9 mouse cellular contexts compared by ENCODE assay signal in the genomic region with DNA sequence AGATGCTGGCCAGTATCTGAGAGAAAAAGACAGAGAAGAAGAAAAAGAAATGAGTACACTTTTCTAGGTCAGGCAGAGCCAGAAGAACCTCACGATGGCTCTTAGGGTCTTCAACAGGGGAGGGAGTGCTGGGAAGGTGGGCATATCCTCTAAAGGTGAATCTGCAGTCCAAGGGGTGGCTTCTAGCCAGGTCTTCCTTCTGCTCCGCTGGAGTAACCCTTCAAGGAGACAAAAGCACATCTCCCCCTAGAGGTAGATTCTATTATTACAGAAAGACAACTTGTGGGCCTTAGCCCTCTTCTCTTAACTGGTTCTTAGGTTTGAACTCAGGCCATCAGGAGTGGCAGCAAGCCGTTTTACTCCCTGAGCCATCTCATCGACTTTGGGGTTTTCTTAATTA. TPM values are rescaled to one million over a fixed set of nuclear protein-coding genes. Genes with fewer than 3 reads are reported as not detected.
DNase-seq lines count a peak whose midpoint lies in the region; ATAC-seq and TF ChIP-seq lines count a peak whose summit lies in the region.
"Had no signal": no experiment of that assay in that cellular context is flagged by ENCODE, and none has a peak within 500 bp of the region (broad histone marks: within the 10 kb centered on the region; RNA-seq: fewer than 3 reads in every experiment).

No protein-coding gene starts in this region.

- no peaks in the 10 kb centered on the region for H3K79me2 ChIP-seq in CH12.LX (replicated peaks; ENCODE audit: control insufficient read depth, extremely low read depth, insufficient read depth, poor library complexity, severe bottlenecking)

- no peak overlapping the region for H3K27ac ChIP-seq in heart, embryonic 10.5 days
- no peak overlapping the region for H3K27ac ChIP-seq in CH12.LX (ENCODE audit: insufficient read depth, low read depth)
- H3K27ac ChIP-seq in forebrain, embryonic 15.5 days (replicated peaks) = no peak overlapping the region
- H3K27ac ChIP-seq: stomach, embryonic 15.5 days had no signal

- H3K9me3 ChIP-seq in heart, embryonic 10.5 days = no peaks in the 10 kb centered on the region
- H3K9me3 ChIP-seq in CH12.LX (replicated peaks; ENCODE audit: low read length) = no peaks in the 10 kb centered on the region
- no peaks in the 10 kb centered on the region for H3K9me3 ChIP-seq in forebrain, embryonic 15.5 days
- H3K9me3 ChIP-seq: stomach, embryonic 15.5 days had no signal

- dilution Hi-C loops in CH12.LX (cut with MboI; ENCODE audit: extremely low pct_ligation_motif_present, extremely low pct_unique_long_range_greater_than_20kb, low sequenced_read_pairs) = no loop called here

- TF ChIP-seq RAD21 in CH12.LX (IDR thresholded peaks at IDR 0.05; ENCODE audit: low read depth, low read length) = peak; percentile 38

- 0 out of 2 replicates have a peak, but pooled peaks cover 5% of the 10 kb centered on the region for H3K4me1 ChIP-seq in heart, embryonic 10.5 days
- H3K4me1 ChIP-seq in CH12.LX (ENCODE audit: control insufficient read depth in 1 of 2, insufficient read depth in 2 of 2) = peaks cover 4 to 13% of the 10 kb centered on the region in 2 experiments; a peak in 3 of 4 replicates
- H3K4me1 ChIP-seq in forebrain, embryonic 15.5 days = 0 out of 2 replicates have a peak, but pooled peaks cover under 1% of the 10 kb centered on the region
- H3K4me1 ChIP-seq: stomach, embryonic 15.5 days had no signal

- H3K9ac ChIP-seq in CH12.LX (ENCODE audit: insufficient read depth, low read depth) = peak overlapping the region; percentile 27; the same call in 1 of the 2 replicates
- no peak overlapping the region for H3K9ac ChIP-seq in forebrain, embryonic 15.5 days (replicated peaks)
- H3K9ac ChIP-seq: stomach, embryonic 15.5 days had no signal

- intact Hi-C loops in heart, postnatal 36 days (cut with DNase I) = no loop called here

- 9% methylated on average over 4 of the region's 4 CpGs for WGBS in heart, embryonic 10.5 days
- 14% methylated on average over 4 of the region's 4 CpGs for WGBS in forebrain, embryonic 15.5 days

- H3K36me3 ChIP-seq in heart, embryonic 10.5 days = no peaks in the 10 kb centered on the region
- no peaks in the 10 kb centered on the region for H3K36me3 ChIP-seq in CH12.LX (replicated peaks in 1 of 2; ENCODE audit: control insufficient read depth in 1 of 2, insufficient read depth in 1 of 2, low read length in 1 of 2)
- H3K36me3 ChIP-seq in forebrain, embryonic 15.5 days = no peaks in the 10 kb centered on the region
- H3K36me3 ChIP-seq: stomach, embryonic 15.5 days had no signal

- in situ Hi-C loops in CH12.LX (cut with MboI; ENCODE audit: low pct_ligation_motif_present, low pct_unique_long_range_greater_than_20kb, low sequenced_read_pairs) = no loop called here

- peak; percentile 50 to 83 for DNase-seq in heart, adult 18-20 months
- no peak for DNase-seq in heart, embryonic 10.5 days (ENCODE audit: low spot score)
- peak; percentile 80 for DNase-seq in CH12.LX (ENCODE audit: extremely low read depth)
- peak; percentile 71 to 73 for DNase-seq in cerebellum, adult 18-20 months
- peak; percentile 43 to 46 for DNase-seq in heart, postnatal 36 days
- DNase-seq in lung, postnatal 14 days = peak; percentile 55
- no peak for DNase-seq in urinary bladder, postnatal 36 days (ENCODE audit: low spot score in 2 of 2)

- H3K4me2 ChIP-seq in CH12.LX (ENCODE audit: insufficient read depth, low read depth, poor library complexity, severe bottlenecking) = peak overlapping the region; percentile 45
- no peak overlapping the region for H3K4me2 ChIP-seq in forebrain, embryonic 15.5 days (replicated peaks)
- H3K4me2 ChIP-seq: stomach, embryonic 15.5 days had no signal

- peak; percentile 73 to 75 for TF ChIP-seq CTCF in CH12.LX (conservative IDR thresholded peaks at IDR 0.05 in 1 of 2, IDR thresholded peaks at IDR 0.05 in 1 of 2; ENCODE audit: low read depth in 2 of 2, low read length in 2 of 2)

- ATAC-seq in forebrain, embryonic 15.5 days (replicated peaks) = no peak

- no peak overlapping the region for H3K4me3 ChIP-seq in heart, embryonic 10.5 days
- H3K4me3 ChIP-seq in CH12.LX (replicated peaks in 1 of 3; ENCODE audit: low read depth in 2 of 3, low read length in 2 of 3, poor library complexity in 1 of 3) = no peak overlapping the region
- H3K4me3 ChIP-seq in forebrain, embryonic 15.5 days = no peak overlapping the region
- H3K4me3 ChIP-seq: stomach, embryonic 15.5 days had no signal

- TF ChIP-seq POLR2A in CH12.LX (IDR thresholded peaks at IDR 0.05; ENCODE audit: low read depth, low read length) = no peak

- no peaks in the 10 kb centered on the region for H3K27me3 ChIP-seq in heart, embryonic 10.5 days (ENCODE audit: insufficient read depth, poor library complexity, severe bottlenecking)
- no peaks in the 10 kb centered on the region for H3K27me3 ChIP-seq in CH12.LX (replicated peaks)
- H3K27me3 ChIP-seq in forebrain, embryonic 15.5 days = no peaks in the 10 kb centered on the region
- H3K27me3 ChIP-seq: stomach, embryonic 15.5 days had no signal

- TF ChIP-seq EP300 in CH12.LX (IDR thresholded peaks at IDR 0.05; ENCODE audit: low read length) = no peak

TF ChIP-seq in CH12.LX, 34 proteins besides CTCF, POLR2A, EP300 and RAD21:
- TF ChIP-seq UBTF (IDR thresholded peaks at IDR 0.05; ENCODE audit: low read depth, low read length) (no peak), ZMIZ1 (IDR thresholded peaks at IDR 0.05; ENCODE audit: low read depth, low read length) (no peak), BHLHE40 (IDR thresholded peaks at IDR 0.05; ENCODE audit: low read depth, low read length) (no peak), TCF12 (IDR thresholded peaks at IDR 0.05; ENCODE audit: low read depth, low read length) (no peak), KAT2A (IDR thresholded peaks at IDR 0.05; ENCODE audit: insufficient replicate concordance, low read length) (no peak), POLR2AphosphoS2 (IDR thresholded peaks at IDR 0.05; ENCODE audit: low read depth, low read length) (no peak)

RNA-seq across cellular contexts. Expression of a gene that starts 6.1 kb away (rescaled TPM):
- total RNA-seq in heart, adult 18-20 months (2021) = 10 to 100 TPM in 1 of 2 experiments, 1 to 10 TPM in 1; 9.0 to 10.9 TPM
- polyA plus RNA-seq in heart, embryonic 10.5 days (2016; fragmentation: Nextera tagmentation; extraction: Ambion mirVana) = 7.1 and 8.5 TPM in 2 replicates
- 0.04 and 0.08 TPM in 2 replicates for total RNA-seq in CH12.LX (2012; rRNA removed)
- 0.04 and 0.23 TPM in 2 replicates for total RNA-seq in CH12.LX (2014; rRNA removed)
- 0.19 TPM in 2 replicates for polyA plus RNA-seq in CH12.LX (2012; ENCODE audit: insufficient read length, low read depth)
- 10 to 100 TPM; 12.9 to 13.5 TPM for total RNA-seq in heart, postnatal 36 days (2021)
- 17.9 and 18.7 TPM in 2 replicates for polyA plus RNA-seq in forebrain, embryonic 15.5 days (2015; fragmentation: Nextera tagmentation; extraction: Ambion mirVana)

RNA-seq across cellular contexts. Expression of a gene that starts 6.6 kb away (rescaled TPM):
- total RNA-seq in heart, adult 18-20 months (2021) = 10 to 100 TPM; 27.7 to 30.7 TPM
- polyA plus RNA-seq in heart, embryonic 10.5 days (2016; fragmentation: Nextera tagmentation; extraction: Ambion mirVana) = 12.0 and 12.7 TPM in 2 replicates
- total RNA-seq in CH12.LX (2012; rRNA removed) = 2.7 and 3.3 TPM in 2 replicates
- total RNA-seq in CH12.LX (2014; rRNA removed) = 1.7 TPM in 2 replicates
- 4.7 and 5.3 TPM in 2 replicates for polyA plus RNA-seq in CH12.LX (2012; ENCODE audit: insufficient read length, low read depth)
- total RNA-seq in heart, postnatal 36 days (2021) = 10 to 100 TPM; 26.1 to 30.0 TPM
- 44.8 and 45.3 TPM in 2 replicates for polyA plus RNA-seq in forebrain, embryonic 15.5 days (2015; fragmentation: Nextera tagmentation; extraction: Ambion mirVana)

RNA-seq across cellular contexts. Expression of a gene that starts 21.1 kb away (rescaled TPM):
- 100 to 1,000 TPM; 107 to 113 TPM for total RNA-seq in heart, adult 18-20 months (2021)
- polyA plus RNA-seq in heart, embryonic 10.5 days (2016; fragmentation: Nextera tagmentation; extraction: Ambion mirVana) = 320 and 370 TPM in 2 replicates
- total RNA-seq in CH12.LX (2012; rRNA removed) = 293 and 320 TPM in 2 replicates
- 296 and 338 TPM in 2 replicates for total RNA-seq in CH12.LX (2014; rRNA removed)
- 330 and 338 TPM in 2 replicates for polyA plus RNA-seq in CH12.LX (2012; ENCODE audit: insufficient read length, low read depth)
- total RNA-seq in heart, postnatal 36 days (2021) = 100 to 1,000 TPM; 108 to 115 TPM
- 259 and 263 TPM in 2 replicates for polyA plus RNA-seq in forebrain, embryonic 15.5 days (2015; fragmentation: Nextera tagmentation; extraction: Ambion mirVana)

RNA-seq across cellular contexts. Expression of a gene that starts 27.0 kb away (rescaled TPM):
- total RNA-seq in heart, adult 18-20 months (2021) = 10 to 100 TPM; 20.5 to 24.4 TPM
- 18.4 and 21.0 TPM in 2 replicates for polyA plus RNA-seq in heart, embryonic 10.5 days (2016; fragmentation: Nextera tagmentation; extraction: Ambion mirVana)
- 18.7 and 19.1 TPM in 2 replicates for total RNA-seq in CH12.LX (2012; rRNA removed)
- total RNA-seq in CH12.LX (2014; rRNA removed) = 8.0 and 8.7 TPM in 2 replicates
- 19.4 and 21.9 TPM in 2 replicates for polyA plus RNA-seq in CH12.LX (2012; ENCODE audit: insufficient read length, low read depth)
- 10 to 100 TPM; 20.1 to 23.2 TPM for total RNA-seq in heart, postnatal 36 days (2021)
- 23.2 and 23.8 TPM in 2 replicates for polyA plus RNA-seq in forebrain, embryonic 15.5 days (2015; fragmentation: Nextera tagmentation; extraction: Ambion mirVana)

RNA-seq across cellular contexts. Expression of a gene that starts 42.3 kb away (rescaled TPM):
- total RNA-seq in heart, adult 18-20 months (2021) = 1 to 10 TPM; 1.6 to 2.9 TPM
- polyA plus RNA-seq in heart, embryonic 10.5 days (2016; fragmentation: Nextera tagmentation; extraction: Ambion mirVana) = 13.9 and 18.0 TPM in 2 replicates
- total RNA-seq in CH12.LX (2012; rRNA removed) (13.2 and 14.8 TPM in 2 replicates), CH12.LX (2014; rRNA removed) (12.3 and 13.7 TPM in 2 replicates)
- polyA plus RNA-seq in CH12.LX (2012; ENCODE audit: insufficient read length, low read depth) = 15.1 and 18.7 TPM in 2 replicates
- 1 to 10 TPM; 2.6 to 3.2 TPM for total RNA-seq in heart, postnatal 36 days (2021)
- polyA plus RNA-seq in forebrain, embryonic 15.5 days (2015; fragmentation: Nextera tagmentation; extraction: Ambion mirVana) = 28.1 and 29.9 TPM in 2 replicates

Comparison
In these comparisons a context has a peak if more than half of its experiments do, and no peak if none do; other contexts are left out.
1. DNase-seq: peak in heart, adult 18-20 months (2 of 2), CH12.LX (single experiment), cerebellum, adult 18-20 months (2 of 2), heart, postnatal 36 days (2 of 2) and lung, postnatal 14 days (single experiment); none in heart, embryonic 10.5 days (single experiment) and urinary bladder, postnatal 36 days (0 of 2).
2. RNA of a gene that starts 6.1 kb away (total RNA-seq): 12.9 to 13.5 TPM in heart, postnatal 36 days and 9.0 to 10.9 TPM in heart, adult 18-20 months; 0.04 to 0.23 TPM in CH12.LX; every median in the first group is over 4 times any median in the second.
3. RNA of a gene that starts 6.6 kb away (total RNA-seq): 27.7 to 30.7 TPM in heart, adult 18-20 months and 26.1 to 30.0 TPM in heart, postnatal 36 days; 1.7 to 3.3 TPM in CH12.LX; every median in the first group is over 4 times any median in the second.